Mouse (Mus musculus): ENCODE measurements at regions not wholly inside any gene's neighbourhood (a gene's known extent, or its start where the extent isn't known, plus 50 kb on each side); places are given as distances from the start of the nearest gene placed in this dataset.

- no peak for DNase-seq (ENCODE audit: low read depth, low spot score)
- no peak overlapping the region for H3K27ac ChIP-seq (ENCODE audit: control insufficient read depth, low read depth, low read length)
- H3K79me2 ChIP-seq (ENCODE audit: control insufficient read depth, insufficient read depth, low read length, poor library complexity): no peaks in the 10 kb centered on the region
- no peaks in the 10 kb centered on the region for H3K4me1 ChIP-seq (ENCODE audit: control insufficient read depth in 1 of 2, insufficient read depth in 2 of 2, low read length in 2 of 2)
- no peak for TF ChIP-seq KAT2A (conservative IDR thresholded peaks at IDR 0.05; ENCODE audit: low read depth, low read length)
- no peak for TF ChIP-seq MAX (IDR thresholded peaks at IDR 0.05; ENCODE audit: low read length)
- TF ChIP-seq RAD21 (IDR thresholded peaks at IDR 0.05; ENCODE audit: low read depth, low read length): no peak
- no peak for TF ChIP-seq NELFE (IDR thresholded peaks at IDR 0.05; ENCODE audit: low read depth, low read length)
- no peak for TF ChIP-seq MXI1 (IDR thresholded peaks at IDR 0.05; ENCODE audit: low read depth, low read length)
- no peak for TF ChIP-seq CHD1 (IDR thresholded peaks at IDR 0.05; ENCODE audit: low read depth, low read length)
- no peaks in the 10 kb centered on the region for H3K27me3 ChIP-seq (ENCODE audit: control insufficient read depth in 1 of 2, insufficient read depth in 2 of 2, low read length in 2 of 2)
- no peak overlapping the region for H3K4me3 ChIP-seq (ENCODE audit: control insufficient read depth in 1 of 2, insufficient read depth in 1 of 2, low read depth in 2 of 2, low read length in 2 of 2)
- H3K9me3 ChIP-seq (replicated peaks; ENCODE audit: insufficient read depth, low read length): no peaks in the 10 kb centered on the region
- H3K9ac ChIP-seq (ENCODE audit: control insufficient read depth, low read depth, low read length, poor library complexity, severe bottlenecking): no peak overlapping the region
- no peaks in the 10 kb centered on the region for H3K36me3 ChIP-seq (ENCODE audit: control insufficient read depth in 1 of 2, insufficient read depth in 2 of 2, low read length in 2 of 2)
Measured at GRCm38 (mm10) chr2:161252761-161253160, 143.9 kb upstream of the Chd6 start.

GRCm38 (mm10) chr2:161241665-161242064, 132.8 kb upstream of the Chd6 start:
- H3K9ac ChIP-seq (ENCODE audit: control insufficient read depth, low read depth, low read length, poor library complexity, severe bottlenecking): no peak overlapping the region
- H3K4me1 ChIP-seq (ENCODE audit: control insufficient read depth in 1 of 2, insufficient read depth in 2 of 2, low read length in 2 of 2): no peaks in the 10 kb centered on the region
- no peaks in the 10 kb centered on the region for H3K9me3 ChIP-seq (replicated peaks; ENCODE audit: insufficient read depth, low read length)
- H3K4me3 ChIP-seq (ENCODE audit: control insufficient read depth in 1 of 2, insufficient read depth in 1 of 2, low read depth in 2 of 2, low read length in 2 of 2): no peak overlapping the region
- H3K36me3 ChIP-seq (ENCODE audit: control insufficient read depth in 1 of 2, insufficient read depth in 2 of 2, low read length in 2 of 2): no peaks in the 10 kb centered on the region
- H3K27ac ChIP-seq (ENCODE audit: control insufficient read depth, low read depth, low read length): no peak overlapping the region
- H3K79me2 ChIP-seq (ENCODE audit: control insufficient read depth, insufficient read depth, low read length, poor library complexity): no peaks in the 10 kb centered on the region
- no peaks in the 10 kb centered on the region for H3K27me3 ChIP-seq (ENCODE audit: control insufficient read depth in 1 of 2, insufficient read depth in 2 of 2, low read length in 2 of 2)
- TF ChIP-seq CTCF (IDR thresholded peaks at IDR 0.05 in 2 of 3, conservative IDR thresholded peaks at IDR 0.05 in 1 of 3; ENCODE audit: control insufficient read depth in 1 of 3, insufficient read depth in 1 of 3, low read depth in 2 of 3, low read length in 3 of 3, poor library complexity in 1 of 3, severe bottlenecking in 1 of 3) (no peak), NELFE (IDR thresholded peaks at IDR 0.05; ENCODE audit: low read depth, low read length) (no peak), RCOR1 (IDR thresholded peaks at IDR 0.05; ENCODE audit: low read depth, low read length) (no peak), MXI1 (IDR thresholded peaks at IDR 0.05; ENCODE audit: low read depth, low read length) (no peak)
- DNase-seq (ENCODE audit: low read depth, low spot score): no peak

- no peak overlapping the region for H3K4me3 ChIP-seq (ENCODE audit: control insufficient read depth in 1 of 2, insufficient read depth in 1 of 2, low read depth in 2 of 2, low read length in 2 of 2)
- no peaks in the 10 kb centered on the region for H3K9me3 ChIP-seq (replicated peaks; ENCODE audit: insufficient read depth, low read length)
- no peaks in the 10 kb centered on the region for H3K36me3 ChIP-seq (ENCODE audit: control insufficient read depth in 1 of 2, insufficient read depth in 2 of 2, low read length in 2 of 2)
- no peaks in the 10 kb centered on the region for H3K27me3 ChIP-seq (ENCODE audit: control insufficient read depth in 1 of 2, insufficient read depth in 2 of 2, low read length in 2 of 2)
- no peak for DNase-seq (ENCODE audit: low read depth, low spot score)
- TF ChIP-seq ZKSCAN1 (IDR thresholded peaks at IDR 0.05; ENCODE audit: low read depth, low read length): no peak
- TF ChIP-seq NELFE (IDR thresholded peaks at IDR 0.05; ENCODE audit: low read depth, low read length): no peak
- TF ChIP-seq MAZ (IDR thresholded peaks at IDR 0.05; ENCODE audit: low read depth, low read length): no peak
- H3K27ac ChIP-seq (ENCODE audit: control insufficient read depth, low read depth, low read length): no peak overlapping the region
- H3K9ac ChIP-seq (ENCODE audit: control insufficient read depth, low read depth, low read length, poor library complexity, severe bottlenecking): no peak overlapping the region
- H3K79me2 ChIP-seq (ENCODE audit: control insufficient read depth, insufficient read depth, low read length, poor library complexity): no peaks in the 10 kb centered on the region
- H3K4me1 ChIP-seq (ENCODE audit: control insufficient read depth in 1 of 2, insufficient read depth in 2 of 2, low read length in 2 of 2): no peaks in the 10 kb centered on the region
Measured at GRCm38 (mm10) chr2:161237280-161237819, 128.5 kb upstream of the Chd6 start.
